In genomic region chr13:25187326-25187710, GRCm38 (mm10) we compare ENCODE assay signal across 8 mouse cellular contexts.
DNase-seq lines count a peak whose midpoint lies in the region; ATAC-seq lines count a peak whose summit lies in the region.

No protein-coding gene starts in this region.

- H3K4me1 ChIP-seq in embryonic facial prominence, embryonic 12.5 days = peaks cover 20% of the 10 kb centered on the region

- H3K4me3 ChIP-seq in embryonic facial prominence, embryonic 12.5 days = peak overlapping the region; percentile 17; the same call in 1 of the 2 replicates

- H3K27me3 ChIP-seq in embryonic facial prominence, embryonic 12.5 days = no peaks in the 10 kb centered on the region

- no peaks in the 10 kb centered on the region for H3K36me3 ChIP-seq in embryonic facial prominence, embryonic 12.5 days

- H3K9ac ChIP-seq in embryonic facial prominence, embryonic 12.5 days = no peak overlapping the region

- peak overlapping the region; percentile 38 for H3K4me2 ChIP-seq in embryonic facial prominence, embryonic 12.5 days (replicated peaks)

- 0 out of 2 replicates have a peak, but pooled peaks have one; percentile 41 for ATAC-seq in embryonic facial prominence, embryonic 12.5 days (ENCODE audit: insufficient number of reproducible peaks, insufficient read depth, low FRiP score, low TSS enrichment)
- no peak for ATAC-seq in megakaryocyte-erythroid progenitor cell, adult 5-6 weeks (replicated peaks; ENCODE audit: low FRiP score, low TSS enrichment, poor library complexity, severe bottlenecking)

- peak; percentile 8 for DNase-seq in gastrocnemius, postnatal 10 days
- no peak for DNase-seq in gastrocnemius, postnatal 4 days (ENCODE audit: low spot score in 2 of 2)
- DNase-seq in 3T3-L1 (ENCODE audit: low read depth, low spot score) = peak; percentile 55
- DNase-seq in layer of hippocampus, postnatal 25 days (ENCODE audit: extremely low spot score in 1 of 2, low spot score in 1 of 2) = peak; percentile 13 to 22
- DNase-seq in retina, postnatal 7 days (ENCODE audit: low read depth, low spot score) = peak; percentile 34
- no peak for DNase-seq in c-Kit-positive CD71-positive TER-119-positive erythroid progenitor cells, embryonic 14.5 days (ENCODE audit: low spot score)

- peak overlapping the region; percentile 77 for H3K27ac ChIP-seq in embryonic facial prominence, embryonic 12.5 days

- no peaks in the 10 kb centered on the region for H3K9me3 ChIP-seq in embryonic facial prominence, embryonic 12.5 days

- WGBS in embryonic facial prominence, embryonic 12.5 days = 1% methylated on average over 6 of the region's 6 CpGs

Comparison
In these comparisons a context has a peak if more than half of its experiments do, and no peak if none do; other contexts are left out.
1. DNase-seq: peak in gastrocnemius, postnatal 10 days (single experiment), 3T3-L1 (single experiment), layer of hippocampus, postnatal 25 days (2 of 2) and retina, postnatal 7 days (single experiment); none in gastrocnemius, postnatal 4 days (0 of 2) and c-Kit-positive CD71-positive TER-119-positive erythroid progenitor cells, embryonic 14.5 days (single experiment).